Mouse (Mus musculus) MN1 (cell line): Measurements from ENCODE around the gene Olfr480.

Experiments
- DNase-seq: peaks from one replicate; pipeline ENCODE4 v3.0.0-alpha.2; 2016; ENCODE audit warnings: low spot score

Gene Olfr480

GRCm38 (mm10) chr7:108067246-108067645, at the start of gene Olfr480:
Gene Olfr480, minus strand, starts transcription at chr7:108067346.
- DNase-seq: no peak

GRCm38 (mm10) chr7:108100549-108100948, 33.4 kb upstream of the Olfr480 start, which contains the start of gene Olfr483:
Gene Olfr483, plus strand, starts transcription at chr7:108100849.
- no peak for DNase-seq

GRCm38 (mm10) chr7:108097486-108097885, 30.3 kb upstream of the Olfr480 start, which contains the start of gene Olfr482:
Gene Olfr482, minus strand, starts transcription at chr7:108097586.
- DNase-seq: no peak

GRCm38 (mm10) chr7:108079555-108079954, 12.4 kb upstream of the Olfr480 start, which contains the start of gene Olfr481:
Gene Olfr481, plus strand, starts transcription at chr7:108079855.
- DNase-seq: no peak

- DNase-seq: no peak
These were observed 16.8 kb downstream of the Olfr480 start, which contains the start of gene Olfr479 for GRCm38 (mm10) chr7:108050393-108050792. Gene Olfr479, plus strand, starts transcription at chr7:108050693.

- DNase-seq: no peak
These were observed 33.3 kb downstream of the Olfr480 start, which contains the start of gene Olfr478 for GRCm38 (mm10) chr7:108033889-108034288. Gene Olfr478, minus strand, starts transcription at chr7:108033989.
